14 mouse cellular contexts compared by ENCODE assay signal in the genomic region with DNA sequence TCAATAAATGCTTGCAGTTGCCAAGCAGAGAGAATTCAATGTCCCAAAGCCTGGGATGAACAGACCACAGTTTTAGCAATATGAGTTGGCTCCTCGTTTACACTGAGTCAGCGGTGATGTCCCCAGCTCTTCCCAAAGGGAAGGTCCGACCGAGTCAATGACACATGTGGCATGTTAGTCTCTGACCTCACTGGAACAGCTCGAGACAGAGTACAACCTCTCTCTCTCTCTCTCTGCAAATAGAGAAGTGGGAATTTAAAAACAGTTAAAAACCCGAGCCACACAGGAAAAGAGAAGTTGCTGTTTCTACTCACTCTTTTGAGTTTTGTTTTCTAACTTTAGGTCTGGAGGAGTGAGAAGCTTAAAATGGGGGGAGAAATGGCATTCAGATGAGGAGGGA. TPM values are rescaled to one million over a fixed set of nuclear protein-coding genes. Genes with fewer than 3 reads are reported as not detected.
DNase-seq lines count a peak whose midpoint lies in the region; ATAC-seq lines count a peak whose summit lies in the region.
"Had no signal": no experiment of that assay in that cellular context is flagged by ENCODE, and none has a peak within 500 bp of the region (broad histone marks: within the 10 kb centered on the region; RNA-seq: fewer than 3 reads in every experiment).

No protein-coding gene starts in this region.

- peak; percentile 11 for DNase-seq in layer of hippocampus, adult 11-12 months (ENCODE audit: low spot score)
- DNase-seq in layer of hippocampus, adult 9-10 months (ENCODE audit: low spot score): no peak
- DNase-seq in spleen, postnatal 36 days (ENCODE audit: low spot score in 2 of 2): peak; percentile 39 to 51
- DNase-seq in spleen, adult 12 weeks (ENCODE audit: low spot score): no peak
- DNase-seq in kidney, postnatal 25 days: no peak
- no peak for DNase-seq in gastrocnemius, postnatal 25 days
- DNase-seq: adrenal gland, postnatal 25 days; cerebellum, postnatal 14 days; thymus, postnatal 25 days had no signal

- ATAC-seq in megakaryocyte progenitor cell, adult 5-6 weeks (replicated peaks; ENCODE audit: poor library complexity): peak; percentile 74
- ATAC-seq: activated CD4-positive, CD25-positive, alpha-beta regulatory T cell, adult 4 months; forebrain, embryonic 13.5 days; midbrain, embryonic 16.5 days; Patski had no signal

RNA-seq across cellular contexts. Expression of gene Otud1, which starts 30.5 kb away (rescaled TPM):
- total RNA-seq in megakaryocyte progenitor cell, adult 5-6 weeks (2015): 5.8 and 6.4 TPM in 2 replicates
- total RNA-seq in megakaryocyte progenitor cell, adult 5-6 weeks (2017): 3.1 and 3.3 TPM in 2 replicates
- 10 to 100 TPM; 13.0 to 17.5 TPM for total RNA-seq in gastrocnemius, postnatal 25 days (2021)

Comparison
In these comparisons a context has a peak if more than half of its experiments do, and no peak if none do; other contexts are left out.
1. DNase-seq: peak in layer of hippocampus, adult 11-12 months (single experiment) and spleen, postnatal 36 days (2 of 2); none in layer of hippocampus, adult 9-10 months (single experiment), spleen, adult 12 weeks (single experiment), kidney, postnatal 25 days (0 of 2) and gastrocnemius, postnatal 25 days (single experiment).